Mouse (Mus musculus) monocyte, adult 2 months (primary cell): ENCODE measurements at regions not wholly inside any gene's neighbourhood (a gene's known extent, or its start where the extent isn't known, plus 50 kb on each side); places are given as distances from the start of the nearest gene placed in this dataset.

Experiments
- DNase-seq, 2 experiments: peaks; one replicate each; pipeline ENCODE4 v3.0.0; 2022; ENCODE audit warnings: low spot score in 2 of 2, low read depth in 1 of 2

GRCm38 (mm10) chr3:19368998-19369397 lies 259.5 kb downstream of the 1700064H15Rik start:
- no peak for DNase-seq

- DNase-seq = no peak
These were observed 260.7 kb downstream of the 1700064H15Rik start for GRCm38 (mm10) chr3:19367761-19368160.
